Mouse (Mus musculus): ENCODE data around the gene 6030468B19Rik. TPM values are rescaled to one million over a fixed set of nuclear protein-coding genes. Genes with fewer than 3 reads are reported as not detected.

The 6030468B19Rik gene
- polyA plus RNA-seq, 1 experiment from 2014 or later, result not detected

GRCm38 (mm10) chr11:117836306-117836705, 38.8 kb downstream of the 6030468B19Rik start:
- Histone ChIP-seq H3K4me1 (peaks cover 7% of the 10 kb centered on the region), H3K4me3 (0 out of 2 replicates have a peak overlapping the region, but pooled peaks have one; percentile 12), H3K27me3 (no peaks in the 10 kb centered on the region), H3K4me2 (replicated peaks) (peak overlapping the region; percentile 25), H3K9me3 (no peaks in the 10 kb centered on the region), H3K36me3 (no peaks in the 10 kb centered on the region), H3K27ac (replicated peaks) (no peak overlapping the region), H3K9ac (replicated peaks) (no peak overlapping the region)
- ATAC-seq (replicated peaks), result no peak
- WGBS, result 27% methylated on average over 13 of the region's 13 CpGs

GRCm38 (mm10) chr11:117838572-117838971, 41.1 kb downstream of the 6030468B19Rik start:
- 74% methylated on average over 2 of the region's 2 CpGs for WGBS
- no peak overlapping the region for H3K9ac ChIP-seq (replicated peaks)
- no peak for ATAC-seq (replicated peaks)
- no peaks in the 10 kb centered on the region for H3K27me3 ChIP-seq
- H3K27ac ChIP-seq (replicated peaks), result peak overlapping the region; percentile 44
- no peaks in the 10 kb centered on the region for H3K36me3 ChIP-seq
- no peaks in the 10 kb centered on the region for H3K9me3 ChIP-seq
- no peak overlapping the region for H3K4me3 ChIP-seq
- no peaks in the 10 kb centered on the region for H3K4me1 ChIP-seq
- H3K4me2 ChIP-seq (replicated peaks), result no peak overlapping the region

GRCm38 (mm10) chr11:117839021-117839420, 41.6 kb downstream of the 6030468B19Rik start:
- Histone ChIP-seq H3K9me3 (no peaks in the 10 kb centered on the region), H3K27ac (replicated peaks) (peak overlapping the region; percentile 44)
- WGBS, result 94% methylated on average over 1 of the region's 1 CpGs

GRCm38 (mm10) chr11:117840910-117841309, 43.5 kb downstream of the 6030468B19Rik start:
- ATAC-seq (replicated peaks), result no peak
- H3K9me3 ChIP-seq, result no peaks in the 10 kb centered on the region
- H3K4me3 ChIP-seq, result no peak overlapping the region
- H3K9ac ChIP-seq (replicated peaks), result no peak overlapping the region
- H3K4me2 ChIP-seq (replicated peaks), result no peak overlapping the region
- H3K27ac ChIP-seq (replicated peaks), result no peak overlapping the region
- H3K36me3 ChIP-seq, result no peaks in the 10 kb centered on the region
- H3K27me3 ChIP-seq, result no peaks in the 10 kb centered on the region
- H3K4me1 ChIP-seq, result no peaks in the 10 kb centered on the region
- WGBS, result 59% methylated on average over 1 of the region's 1 CpGs

More at GRCm38 (mm10) chr11:117839021-117839420, 41.6 kb downstream of the 6030468B19Rik start:
- Histone ChIP-seq H3K27me3 (no peaks in the 10 kb centered on the region), H3K36me3 (no peaks in the 10 kb centered on the region), H3K4me2 (replicated peaks) (no peak overlapping the region), H3K9ac (replicated peaks) (no peak overlapping the region), H3K4me1 (no peaks in the 10 kb centered on the region), H3K4me3 (no peak overlapping the region)
- no peak for ATAC-seq (replicated peaks)

GRCm38 (mm10) chr11:117843434-117843833, 46.0 kb downstream of the 6030468B19Rik start:
- no peak overlapping the region for H3K27ac ChIP-seq (replicated peaks)
- 85% methylated on average over 2 of the region's 2 CpGs for WGBS

GRCm38 (mm10) chr11:117844997-117845396, 47.5 kb downstream of the 6030468B19Rik start:
- no peak overlapping the region for H3K9ac ChIP-seq (replicated peaks)

More at GRCm38 (mm10) chr11:117843434-117843833, 46.0 kb downstream of the 6030468B19Rik start:
- H3K4me2 ChIP-seq (replicated peaks), result no peak overlapping the region
- no peak overlapping the region for H3K9ac ChIP-seq (replicated peaks)
- no peaks in the 10 kb centered on the region for H3K36me3 ChIP-seq
- no peaks in the 10 kb centered on the region for H3K9me3 ChIP-seq
- H3K4me1 ChIP-seq, result peaks cover 9% of the 10 kb centered on the region
- ATAC-seq (replicated peaks), result no peak
- no peaks in the 10 kb centered on the region for H3K27me3 ChIP-seq
- no peak overlapping the region for H3K4me3 ChIP-seq

GRCm38 (mm10) chr11:117845651-117846050, 48.2 kb downstream of the 6030468B19Rik start:
- no peak overlapping the region for H3K27ac ChIP-seq (replicated peaks)
- no peaks in the 10 kb centered on the region for H3K9me3 ChIP-seq
- no peak overlapping the region for H3K4me2 ChIP-seq (replicated peaks)
- peaks cover 25% of the 10 kb centered on the region for H3K4me1 ChIP-seq
- WGBS, result 81% methylated on average over 2 of the region's 2 CpGs
- no peak overlapping the region for H3K9ac ChIP-seq (replicated peaks)
- H3K4me3 ChIP-seq, result no peak overlapping the region
- H3K36me3 ChIP-seq, result no peaks in the 10 kb centered on the region
- no peaks in the 10 kb centered on the region for H3K27me3 ChIP-seq
- no peak for ATAC-seq (replicated peaks)

More at GRCm38 (mm10) chr11:117844997-117845396, 47.5 kb downstream of the 6030468B19Rik start:
- Histone ChIP-seq H3K9me3 (no peaks in the 10 kb centered on the region), H3K27ac (replicated peaks) (no peak overlapping the region), H3K4me1 (peaks cover 19% of the 10 kb centered on the region), H3K27me3 (no peaks in the 10 kb centered on the region), H3K4me2 (replicated peaks) (no peak overlapping the region), H3K4me3 (no peak overlapping the region), H3K36me3 (no peaks in the 10 kb centered on the region)
- no peak for ATAC-seq (replicated peaks)
- 90% methylated on average over 2 of the region's 2 CpGs for WGBS

- no peaks in the 10 kb centered on the region for H3K9me3 ChIP-seq
- 63% methylated on average over 5 of the region's 5 CpGs for WGBS
- no peak for ATAC-seq (replicated peaks)
- H3K27me3 ChIP-seq, result no peaks in the 10 kb centered on the region
- no peak overlapping the region for H3K4me2 ChIP-seq (replicated peaks)
- H3K27ac ChIP-seq (replicated peaks), result no peak overlapping the region
- peaks cover 28% of the 10 kb centered on the region for H3K4me1 ChIP-seq
- H3K9ac ChIP-seq (replicated peaks), result no peak overlapping the region
- H3K4me3 ChIP-seq, result no peak overlapping the region
- no peaks in the 10 kb centered on the region for H3K36me3 ChIP-seq
Observed at GRCm38 (mm10) chr11:117846640-117847039, 49.2 kb downstream of the 6030468B19Rik start.

GRCm38 (mm10) chr11:117847593-117848215, 50.2 kb downstream of the 6030468B19Rik start:
- H3K4me1 ChIP-seq, result peaks cover 28% of the 10 kb centered on the region
- no peak for ATAC-seq (replicated peaks)
- WGBS, result 79% methylated on average over 7 of the region's 7 CpGs
- peak overlapping the region; percentile 99 for H3K27ac ChIP-seq (replicated peaks)
- no peaks in the 10 kb centered on the region for H3K9me3 ChIP-seq
- H3K27me3 ChIP-seq, result no peaks in the 10 kb centered on the region
- peak overlapping the region; percentile 82 for H3K4me2 ChIP-seq (replicated peaks)
- H3K4me3 ChIP-seq, result peak overlapping the region; percentile 72
- peaks cover under 1% of the 10 kb centered on the region; the same call in 1 of the 2 replicates for H3K36me3 ChIP-seq
- peak overlapping the region; percentile 91 for H3K9ac ChIP-seq (replicated peaks)

- Histone ChIP-seq H3K4me3 (peak overlapping the region; percentile 72), H3K9ac (replicated peaks) (peak overlapping the region; percentile 91), H3K9me3 (no peaks in the 10 kb centered on the region), H3K4me2 (replicated peaks) (peak overlapping the region; percentile 82), H3K4me1 (peaks cover 28% of the 10 kb centered on the region), H3K27ac (replicated peaks) (peak overlapping the region; percentile 99), H3K27me3 (no peaks in the 10 kb centered on the region), H3K36me3 (peaks cover 5% of the 10 kb centered on the region; the same call in 1 of the 2 replicates)
- 8% methylated on average over 19 of the region's 19 CpGs for WGBS
- ATAC-seq (replicated peaks), result peak; percentile 87
Observed at GRCm38 (mm10) chr11:117848271-117848984, 51.0 kb downstream of the 6030468B19Rik start.

- under 1% methylated on average over 51 of the region's 51 CpGs for WGBS
- peaks cover 28% of the 10 kb centered on the region for H3K4me1 ChIP-seq
- ATAC-seq (replicated peaks), result peak; percentile 95
- peak within 1 kb of the TSS; percentile 91 for H3K9ac ChIP-seq (replicated peaks)
- H3K4me2 ChIP-seq (replicated peaks), result peak within 1 kb of the TSS; percentile 82
- no peaks in the 10 kb centered on the region for H3K9me3 ChIP-seq
- peak within 1 kb of the TSS; percentile 99 for H3K27ac ChIP-seq (replicated peaks)
- peak within 1 kb of the TSS; percentile 72 for H3K4me3 ChIP-seq
- H3K36me3 ChIP-seq, result peaks cover 5% of the 10 kb centered on the region; the same call in 1 of the 2 replicates
- no peaks in the 10 kb centered on the region for H3K27me3 ChIP-seq
Observed at GRCm38 (mm10) chr11:117848985-117849671, 51.7 kb downstream of the 6030468B19Rik start, which contains the start of gene Birc5. Gene Birc5, plus strand, starts transcription at chr11:117849251.

- Histone ChIP-seq H3K4me2 (replicated peaks) (no peak overlapping the region), H3K27ac (replicated peaks) (no peak overlapping the region), H3K9ac (replicated peaks) (no peak overlapping the region), H3K4me3 (no peak overlapping the region), H3K9me3 (no peaks in the 10 kb centered on the region), H3K27me3 (no peaks in the 10 kb centered on the region), H3K4me1 (peaks cover 24% of the 10 kb centered on the region), H3K36me3 (peaks cover 22% of the 10 kb centered on the region; the same call in 1 of the 2 replicates)
- ATAC-seq (replicated peaks), result no peak
- WGBS, result 95% methylated on average over 3 of the region's 3 CpGs
Observed at GRCm38 (mm10) chr11:117852875-117853274, 55.4 kb downstream of the 6030468B19Rik start.
